Mouse (Mus musculus) CH12.LX (cell line): ENCODE measurements around the gene Vwa5b1. TPM values are rescaled to one million over a fixed set of nuclear protein-coding genes. Genes with fewer than 3 reads are reported as not detected.

ENCODE experiments used
- DNase-seq: peaks from one replicate; pipeline ENCODE4 v3.0.0-alpha.2; 2013; ENCODE audit errors: extremely low read depth
- H3K27ac ChIP-seq: 2 replicates; pipeline ENCODE4 v1.5.1; 2012; ENCODE audit warnings: low read depth, mild to moderate bottlenecking, control low read depth, moderate library complexity; ENCODE audit not compliant: insufficient read depth
- H3K27me3 ChIP-seq: replicated peaks from 2 replicates; pipeline ENCODE3; 2012; ENCODE audit warnings: inconsistent platforms
- H3K36me3 ChIP-seq, 2 experiments: replicated peaks in 1 of 2; 2 replicates each; pipeline versions ENCODE3 to v1.6.1; 2012; ENCODE audit warnings: inconsistent platforms in 1 of 2, low read length in 1 of 2, mild to moderate bottlenecking in 1 of 2, mixed read lengths in 1 of 2, moderate library complexity in 1 of 2; ENCODE audit not compliant: control insufficient read depth in 1 of 2, insufficient read depth in 1 of 2
- H3K4me1 ChIP-seq, 2 experiments: 2 replicates each; pipeline ENCODE4 v1.6.1; 2012; ENCODE audit warnings: inconsistent platforms in 1 of 2, moderate library complexity in 1 of 2; ENCODE audit not compliant: insufficient read depth in 2 of 2, control insufficient read depth in 1 of 2
- H3K4me2 ChIP-seq: 2 replicates; pipeline ENCODE4 v1.6.1; 2012; ENCODE audit warnings: low read depth, mild to moderate bottlenecking, control low read depth; ENCODE audit not compliant: poor library complexity, insufficient read depth, severe bottlenecking
- H3K4me3 ChIP-seq, 3 experiments: fragments of 150-350 bp in 1 of 3; sonication (generic) in 1 of 3; replicated peaks in 1 of 3; 2 replicates each; pipeline versions ENCODE3 to v1.5.1; 2011 to 2012; ENCODE audit warnings: low read depth in 2 of 3, low read length in 2 of 3, mild to moderate bottlenecking in 2 of 3, moderate library complexity in 2 of 3, control low read depth in 1 of 3, improper control_type of control experiment in 1 of 3, inconsistent platforms in 1 of 3, mixed read lengths in 1 of 3; ENCODE audit not compliant: poor library complexity in 1 of 3
- H3K79me2 ChIP-seq: replicated peaks from 2 replicates; pipeline ENCODE4 v1.6.1; 2012; ENCODE audit warnings: mild to moderate bottlenecking, moderate library complexity; ENCODE audit not compliant: control insufficient read depth, poor library complexity, insufficient read depth, severe bottlenecking; ENCODE audit errors: extremely low read depth
- H3K9ac ChIP-seq: 2 replicates; pipeline ENCODE4 v1.6.1; 2012; ENCODE audit warnings: low read depth, mild to moderate bottlenecking, control low read depth, moderate library complexity; ENCODE audit not compliant: insufficient read depth
- H3K9me3 ChIP-seq: replicated peaks from 2 replicates; pipeline ENCODE3; 2012; ENCODE audit warnings: low read length, inconsistent platforms, mixed read lengths
- BHLHE40 ChIP-seq: IDR thresholded peaks from 2 replicates; pipeline ENCODE4 v1.6.1; 2011; ENCODE audit warnings: mild to moderate bottlenecking, low read depth, low read length, improper control_type of control experiment
- CHD2 ChIP-seq: IDR thresholded peaks from 2 replicates; pipeline ENCODE4 v1.6.1; 2011; ENCODE audit warnings: low read length, improper control_type of control experiment
- CTCF ChIP-seq, 2 experiments: IDR thresholded peaks in 1 of 2; conservative IDR thresholded peaks in 1 of 2; 2 replicates each; pipeline ENCODE4 v1.5.1; 2011 to 2012; ENCODE audit warnings: low read depth in 2 of 2, low read length in 2 of 2, improper control_type of control experiment in 1 of 2, inconsistent platforms in 1 of 2, mild to moderate bottlenecking in 1 of 2, moderate library complexity in 1 of 2
- E2F4 ChIP-seq: IDR thresholded peaks from 2 replicates; pipeline ENCODE4 v1.6.1; 2011; ENCODE audit warnings: low read depth, low read length, improper control_type of control experiment; ENCODE audit not compliant: insufficient replicate concordance
- ELF1 ChIP-seq: IDR thresholded peaks from 2 replicates; pipeline ENCODE4 v1.6.1; 2014; ENCODE audit warnings: low read depth, mild to moderate bottlenecking, inconsistent platforms, low read length, improper control_type of control experiment
- EP300 ChIP-seq: IDR thresholded peaks from 2 replicates; pipeline ENCODE4 v1.6.1; 2011; ENCODE audit warnings: low read length, improper control_type of control experiment
- GABPA ChIP-seq: IDR thresholded peaks from 2 replicates; pipeline ENCODE4 v1.6.1; 2012; ENCODE audit warnings: low read depth, low read length, improper control_type of control experiment, inconsistent platforms; ENCODE audit not compliant: insufficient replicate concordance
- HCFC1 ChIP-seq: IDR thresholded peaks from 2 replicates; pipeline ENCODE4 v1.6.1; 2012; ENCODE audit warnings: low read depth, mild to moderate bottlenecking, inconsistent platforms, low read length, improper control_type of control experiment
- JUN ChIP-seq: IDR thresholded peaks from 2 replicates; pipeline ENCODE4 v1.6.1; 2011; ENCODE audit warnings: low read depth, mild to moderate bottlenecking, low read length, improper control_type of control experiment, moderate library complexity; ENCODE audit not compliant: insufficient read depth
- JUND ChIP-seq: conservative IDR thresholded peaks from 2 replicates; pipeline ENCODE4 v1.6.1; 2011; ENCODE audit warnings: low read depth, low read length, improper control_type of control experiment
- MAFK ChIP-seq: IDR thresholded peaks from 2 replicates; pipeline ENCODE4 v1.6.1; 2011; ENCODE audit warnings: low read length, improper control_type of control experiment; ENCODE audit not compliant: insufficient replicate concordance
- MAX ChIP-seq: IDR thresholded peaks from 2 replicates; pipeline ENCODE4 v1.6.1; 2011; ENCODE audit warnings: low read length, improper control_type of control experiment
- MEF2A ChIP-seq: IDR thresholded peaks from 2 replicates; pipeline ENCODE4 v1.6.1; 2014; ENCODE audit warnings: low read depth, mild to moderate bottlenecking, inconsistent platforms, low read length, improper control_type of control experiment, borderline replicate concordance
- MYC ChIP-seq: IDR thresholded peaks from 2 replicates; pipeline ENCODE4 v1.6.1; 2011; ENCODE audit warnings: low read depth, mild to moderate bottlenecking, improper control_type of control experiment, low read length
- NRF1 ChIP-seq: IDR thresholded peaks from 2 replicates; pipeline ENCODE4 v1.6.1; 2014; ENCODE audit warnings: low read depth, mild to moderate bottlenecking, inconsistent platforms, low read length, improper control_type of control experiment, moderate library complexity
- PAX5 ChIP-seq: IDR thresholded peaks from 2 replicates; pipeline ENCODE4 v1.6.1; 2012; ENCODE audit warnings: low read length, inconsistent platforms, mixed read lengths
- POLR2A ChIP-seq: IDR thresholded peaks from 2 replicates; pipeline ENCODE4 v1.6.1; 2011; ENCODE audit warnings: low read depth, mild to moderate bottlenecking, improper control_type of control experiment, low read length
- POLR2AphosphoS2 ChIP-seq: IDR thresholded peaks from 2 replicates; pipeline ENCODE4 v1.6.1; 2011; ENCODE audit warnings: low read depth, low read length, improper control_type of control experiment
- RAD21 ChIP-seq: IDR thresholded peaks from 2 replicates; pipeline ENCODE4 v1.6.1; 2011; ENCODE audit warnings: low read depth, mild to moderate bottlenecking, low read length, improper control_type of control experiment, moderate library complexity
- RCOR1 ChIP-seq: conservative IDR thresholded peaks from 2 replicates; pipeline ENCODE4 v1.6.1; 2012; ENCODE audit warnings: low read depth, mild to moderate bottlenecking, inconsistent platforms, low read length, improper control_type of control experiment
- SIN3A ChIP-seq: IDR thresholded peaks from 2 replicates; pipeline ENCODE4 v1.6.1; 2012; ENCODE audit warnings: low read length, improper control_type of control experiment, inconsistent platforms
- SMC3 ChIP-seq: IDR thresholded peaks from 2 replicates; pipeline ENCODE4 v1.6.1; 2011; ENCODE audit warnings: low read depth, low read length, improper control_type of control experiment
- TBP ChIP-seq: conservative IDR thresholded peaks from 2 replicates; pipeline ENCODE4 v1.6.1; 2011; ENCODE audit warnings: low read depth, low read length, improper control_type of control experiment
- TCF12 ChIP-seq: IDR thresholded peaks from 2 replicates; pipeline ENCODE4 v1.6.1; 2014; ENCODE audit warnings: low read depth, mild to moderate bottlenecking, inconsistent platforms, low read length, improper control_type of control experiment
- UBTF ChIP-seq: IDR thresholded peaks from 2 replicates; pipeline ENCODE4 v1.6.1; 2012; ENCODE audit warnings: low read depth, mild to moderate bottlenecking, inconsistent platforms, low read length, improper control_type of control experiment, moderate library complexity
- ZC3H11A ChIP-seq: IDR thresholded peaks from 2 replicates; pipeline ENCODE4 v1.6.1; 2012; ENCODE audit warnings: low read depth, mild to moderate bottlenecking, inconsistent platforms, low read length, improper control_type of control experiment
- ZNF384 ChIP-seq: IDR thresholded peaks from 2 replicates; pipeline ENCODE4 v1.6.1; 2012; ENCODE audit warnings: low read depth, low read length, improper control_type of control experiment, inconsistent platforms
- dilution Hi-C: fragments of 300-500 bp; cut with MboI; formaldehyde crosslinking; loops from 2 replicates; pipeline ENCODE4 v1.14.3; 2020; ENCODE audit warnings: low sequenced_read_pairs; ENCODE audit not compliant: extremely low pct_unique_long_range_greater_than_20kb, extremely low pct_ligation_motif_present
- in situ Hi-C: fragments of 300-500 bp; cut with MboI; formaldehyde crosslinking; loops from 3 replicates; pipeline ENCODE4 v1.14.3; 2019; ENCODE audit warnings: low sequenced_read_pairs, low pct_ligation_motif_present, low pct_unique_long_range_greater_than_20kb, mixed read lengths
- polyA plus RNA-seq: library from polyadenylated mRNA; unstranded; fragments of >175 nt; gene quantifications from 2 replicates; pipeline ENCODE4 v1.2.1, GENCODE M21; 2012; ENCODE audit warnings: low read depth; ENCODE audit not compliant: insufficient read length
- total RNA-seq, 2 experiments: library from RNA; depleted of rRNA; stranded (reverse); fragments of 300-350 nt in 1 of 2; fragments of >200 nt in 1 of 2; gene quantifications; 2 replicates each; pipeline ENCODE4 v1.2.3; 2012 to 2014

Gene Vwa5b1
- total and polyA plus RNA-seq, 3 experiments: not detected

DNA sequence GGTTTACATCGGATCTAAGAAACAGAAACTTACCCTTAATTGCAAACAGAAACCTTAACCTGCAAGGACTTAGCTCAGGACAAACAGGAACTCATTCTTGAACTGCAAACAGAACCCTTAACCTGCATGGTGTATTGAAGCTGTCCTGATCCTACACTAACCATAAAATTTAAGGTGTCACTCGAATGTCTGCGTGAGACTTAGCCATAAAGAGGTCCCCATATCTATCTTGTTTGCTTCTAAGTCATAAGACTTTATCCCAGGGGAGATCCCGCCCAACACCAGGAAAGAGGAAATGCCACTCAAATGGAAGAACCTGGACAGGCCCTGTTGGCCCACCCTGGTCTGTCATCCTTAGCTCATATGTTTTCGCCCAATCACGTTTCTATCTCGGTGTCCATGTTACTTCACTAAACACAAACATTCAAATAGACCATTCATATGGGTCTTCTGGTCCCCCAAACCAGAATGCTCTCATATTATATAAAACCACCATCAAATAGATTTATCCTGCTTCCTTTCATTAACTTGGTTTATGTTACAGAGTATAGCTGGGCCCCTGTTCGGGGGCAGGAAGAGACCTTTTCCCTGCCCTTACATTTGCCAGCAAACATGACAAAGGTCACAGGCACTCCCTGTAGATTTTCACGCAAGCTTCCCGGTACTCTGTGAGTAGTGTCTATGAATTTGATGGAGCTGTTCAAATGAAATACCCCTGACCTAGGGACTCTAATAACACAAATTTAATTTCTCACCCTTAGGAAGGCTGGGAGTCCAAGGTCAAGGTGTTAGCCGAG lies 34.6 kb upstream of the Vwa5b1 start:
- TF ChIP-seq CHD2 (no peak), MEF2A (no peak), PAX5 (no peak), SMC3 (no peak), JUND (no peak), SIN3A (no peak), BHLHE40 (no peak), JUN (no peak), MAX (no peak), TBP (no peak), RCOR1 (no peak), E2F4 (no peak), ELF1 (no peak), ZNF384 (no peak), RAD21 (no peak), TCF12 (no peak)
- no peaks in the 10 kb centered on the region for H3K36me3 ChIP-seq
- DNase-seq: no peak
- in situ Hi-C loops (no loop called here), dilution Hi-C loops (no loop called here)
- peaks cover 93% of the 10 kb centered on the region for H3K27me3 ChIP-seq
- no peak overlapping the region for H3K4me3 ChIP-seq
- no peaks in the 10 kb centered on the region for H3K79me2 ChIP-seq
- H3K4me1 ChIP-seq: no peaks in the 10 kb centered on the region
- H3K27ac ChIP-seq: no peak overlapping the region
- no peaks in the 10 kb centered on the region for H3K9me3 ChIP-seq
- H3K4me2 ChIP-seq: no peak overlapping the region
- H3K9ac ChIP-seq: no peak overlapping the region

DNA sequence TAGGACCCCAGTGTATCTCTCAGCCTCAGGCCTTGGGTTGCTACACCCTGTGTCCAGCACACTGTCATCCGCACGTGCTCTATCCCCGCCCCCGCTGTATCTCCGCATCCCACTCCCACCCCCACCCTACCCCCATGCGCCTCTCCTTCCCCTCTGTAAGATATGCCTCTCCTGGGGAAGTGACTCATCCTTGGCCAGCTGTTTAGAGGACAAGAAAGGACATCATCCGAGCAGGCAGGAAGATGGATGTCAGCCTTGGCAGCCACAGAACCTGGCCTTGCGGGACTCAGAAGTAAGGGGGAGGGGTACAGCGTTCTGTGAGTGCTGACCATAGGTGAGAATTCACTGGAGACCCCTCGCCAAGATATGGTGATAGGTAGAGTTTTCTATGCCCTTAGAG lies 30.8 kb upstream of the Vwa5b1 start:
- H3K27me3 ChIP-seq: peaks cover 81% of the 10 kb centered on the region
- H3K36me3 ChIP-seq: no peaks in the 10 kb centered on the region
- no peak for TF ChIP-seq UBTF
- TF ChIP-seq CHD2: no peak
- TF ChIP-seq POLR2AphosphoS2: no peak
- TF ChIP-seq SIN3A: no peak
- no peak for TF ChIP-seq RAD21
- TF ChIP-seq GABPA: no peak
- no peak for TF ChIP-seq MAFK
- TF ChIP-seq CTCF (conservative IDR thresholded peaks at IDR 0.05 in 1 of 2, IDR thresholded peaks at IDR 0.05 in 1 of 2; ENCODE audit: low read depth in 2 of 2, low read length in 2 of 2): no peak
- no peak for TF ChIP-seq RCOR1
- no peak for TF ChIP-seq JUN
- no peak for TF ChIP-seq POLR2A
- TF ChIP-seq EP300: no peak
- TF ChIP-seq MYC: no peak
- no peak for TF ChIP-seq HCFC1
- no peak for TF ChIP-seq BHLHE40
- TF ChIP-seq ZC3H11A: no peak
- no peak for TF ChIP-seq NRF1
- no peak overlapping the region for H3K9ac ChIP-seq
- dilution Hi-C loops (no loop called here), in situ Hi-C loops (no loop called here)
- no peak overlapping the region for H3K4me3 ChIP-seq
- peaks cover 6% of the 10 kb centered on the region for H3K9me3 ChIP-seq
- no peak overlapping the region for H3K4me2 ChIP-seq
- no peak for DNase-seq
- H3K4me1 ChIP-seq: no peaks in the 10 kb centered on the region
- no peaks in the 10 kb centered on the region for H3K79me2 ChIP-seq
- no peak overlapping the region for H3K27ac ChIP-seq
